26 mouse cellular contexts compared by ENCODE assay signal in genomic region chr4:10209324-10209923, GRCm38 (mm10).
DNase-seq lines count a peak whose midpoint lies in the region; ATAC-seq and TF ChIP-seq lines count a peak whose summit lies in the region.
"Had no signal": no experiment of that assay in that cellular context is flagged by ENCODE, and none has a peak within 500 bp of the region (broad histone marks: within the 10 kb centered on the region; RNA-seq: fewer than 3 reads in every experiment).

No protein-coding gene starts in this region.

- H3K27ac ChIP-seq in forebrain, embryonic 13.5 days: no peak overlapping the region
- no peak overlapping the region for H3K27ac ChIP-seq in forebrain, embryonic 11.5 days (ENCODE audit: low read depth, low read length)
- no peak overlapping the region for H3K27ac ChIP-seq in hindbrain, postnatal 0 days
- H3K27ac ChIP-seq in hindbrain, embryonic 11.5 days (ENCODE audit: low read depth, low read length): no peak overlapping the region
- H3K27ac ChIP-seq in limb, embryonic 12.5 days: no peak overlapping the region
- no peak overlapping the region for H3K27ac ChIP-seq in limb, embryonic 10.5 days
- no peak overlapping the region for H3K27ac ChIP-seq in limb, embryonic 13.5 days
- H3K27ac ChIP-seq: embryonic facial prominence, embryonic 15.5 days; layer of hippocampus, adult 2 months; liver, embryonic 15.5 days; lung, embryonic 15.5 days; stomach, postnatal 0 days had no signal

- H3K9ac ChIP-seq in forebrain, embryonic 13.5 days: no peak overlapping the region
- no peak overlapping the region for H3K9ac ChIP-seq in forebrain, embryonic 11.5 days (ENCODE audit: low read length)
- no peak overlapping the region for H3K9ac ChIP-seq in hindbrain, postnatal 0 days (replicated peaks; ENCODE audit: low read length)
- H3K9ac ChIP-seq in hindbrain, embryonic 11.5 days (ENCODE audit: low read depth, low read length): no peak overlapping the region
- H3K9ac ChIP-seq in limb, embryonic 12.5 days (replicated peaks): no peak overlapping the region
- H3K9ac ChIP-seq in limb, embryonic 13.5 days: no peak overlapping the region
- H3K9ac ChIP-seq: embryonic facial prominence, embryonic 15.5 days; liver, embryonic 15.5 days; lung, embryonic 15.5 days had no signal

- DNase-seq in forebrain, embryonic 11.5 days (ENCODE audit: low spot score): no peak
- peak; percentile 21 for DNase-seq in hindbrain, postnatal 0 days (ENCODE audit: low spot score)
- DNase-seq in hindbrain, embryonic 11.5 days (ENCODE audit: low spot score): no peak
- no peak for DNase-seq in limb, embryonic 10.5 days (ENCODE audit: low spot score)
- DNase-seq: adrenal gland, postnatal 14 days; cerebellum, adult 8-10 months; cerebellum, postnatal 36 days; embryo, embryonic 11 days; gastrocnemius, postnatal 10 days; heart, adult 11 months; liver; lung, postnatal 36 days; right cerebral cortex, postnatal 14 days; thymus, adult 2 months; thymus, postnatal 4 days had no signal

- peak; percentile 67; the same call in 1 of the 2 replicates for ATAC-seq in forebrain, embryonic 13.5 days
- no peak for ATAC-seq in forebrain, embryonic 11.5 days (replicated peaks; ENCODE audit: low FRiP score)
- peak; percentile 18; the same call in 1 of the 2 replicates for ATAC-seq in hindbrain, postnatal 0 days
- no peak for ATAC-seq in hindbrain, embryonic 11.5 days (ENCODE audit: low FRiP score)
- peak; percentile 31; the same call in 1 of the 2 replicates for ATAC-seq in limb, embryonic 12.5 days (ENCODE audit: insufficient number of reproducible peaks, insufficient read depth, low FRiP score, low TSS enrichment, low read depth)
- 0 out of 2 replicates have a peak, but pooled peaks have one; percentile 40 for ATAC-seq in limb, embryonic 13.5 days (ENCODE audit: low FRiP score, low read depth)
- ATAC-seq in granulocyte monocyte progenitor cell, adult 5-6 weeks (replicated peaks; ENCODE audit: poor library complexity, severe bottlenecking): no peak

- H3K9me3 ChIP-seq in forebrain, embryonic 13.5 days (replicated peaks): no peaks in the 10 kb centered on the region
- no peaks in the 10 kb centered on the region for H3K9me3 ChIP-seq in forebrain, embryonic 11.5 days (ENCODE audit: control insufficient read depth, low read length)
- H3K9me3 ChIP-seq in hindbrain, postnatal 0 days (ENCODE audit: low read length): no peaks in the 10 kb centered on the region
- no peaks in the 10 kb centered on the region for H3K9me3 ChIP-seq in hindbrain, embryonic 11.5 days (ENCODE audit: control insufficient read depth, low read length)
- H3K9me3 ChIP-seq in limb, embryonic 12.5 days: no peaks in the 10 kb centered on the region
- H3K9me3 ChIP-seq in limb, embryonic 10.5 days (replicated peaks): no peaks in the 10 kb centered on the region
- H3K9me3 ChIP-seq in limb, embryonic 13.5 days: no peaks in the 10 kb centered on the region
- H3K9me3 ChIP-seq: embryonic facial prominence, embryonic 15.5 days; liver, embryonic 15.5 days; lung, embryonic 15.5 days; megakaryocyte, embryonic 14.5 days had no signal

- no peak overlapping the region for H3K4me3 ChIP-seq in forebrain, embryonic 13.5 days
- H3K4me3 ChIP-seq in forebrain, embryonic 11.5 days (ENCODE audit: low read depth, low read length): no peak overlapping the region
- no peak overlapping the region for H3K4me3 ChIP-seq in hindbrain, postnatal 0 days (ENCODE audit: low read length)
- no peak overlapping the region for H3K4me3 ChIP-seq in hindbrain, embryonic 11.5 days (ENCODE audit: low read depth, low read length)
- no peak overlapping the region for H3K4me3 ChIP-seq in limb, embryonic 12.5 days (replicated peaks)
- H3K4me3 ChIP-seq in limb, embryonic 10.5 days: no peak overlapping the region
- H3K4me3 ChIP-seq in limb, embryonic 13.5 days: no peak overlapping the region
- H3K4me3 ChIP-seq: embryonic facial prominence, embryonic 15.5 days; layer of hippocampus, adult 2 months; liver, embryonic 15.5 days; lung, embryonic 15.5 days; megakaryocyte, embryonic 14.5 days had no signal

- no peak overlapping the region for H3K4me2 ChIP-seq in forebrain, embryonic 13.5 days
- H3K4me2 ChIP-seq in forebrain, embryonic 11.5 days (ENCODE audit: low read depth, low read length, severe bottlenecking): no peak overlapping the region
- no peak overlapping the region for H3K4me2 ChIP-seq in hindbrain, postnatal 0 days (ENCODE audit: low read depth, low read length)
- H3K4me2 ChIP-seq in hindbrain, embryonic 11.5 days (replicated peaks; ENCODE audit: low read depth, low read length): no peak overlapping the region
- H3K4me2 ChIP-seq in limb, embryonic 12.5 days: no peak overlapping the region
- H3K4me2 ChIP-seq in limb, embryonic 13.5 days (replicated peaks): no peak overlapping the region
- H3K4me2 ChIP-seq: embryonic facial prominence, embryonic 15.5 days; heart, embryonic 11.5 days; liver, embryonic 15.5 days; lung, embryonic 15.5 days had no signal

- H3K4me1 ChIP-seq in forebrain, embryonic 13.5 days: no peaks in the 10 kb centered on the region
- no peaks in the 10 kb centered on the region for H3K4me1 ChIP-seq in forebrain, embryonic 11.5 days (replicated peaks; ENCODE audit: control insufficient read depth, insufficient read depth, low read length)
- no peaks in the 10 kb centered on the region for H3K4me1 ChIP-seq in hindbrain, postnatal 0 days (ENCODE audit: insufficient read depth, low read length)
- no peaks in the 10 kb centered on the region for H3K4me1 ChIP-seq in hindbrain, embryonic 11.5 days (replicated peaks; ENCODE audit: control insufficient read depth, insufficient read depth, low read length)
- peaks cover 10% of the 10 kb centered on the region for H3K4me1 ChIP-seq in limb, embryonic 12.5 days (replicated peaks)
- H3K4me1 ChIP-seq in limb, embryonic 10.5 days: peaks cover 16% of the 10 kb centered on the region
- peaks cover 11% of the 10 kb centered on the region for H3K4me1 ChIP-seq in limb, embryonic 13.5 days
- H3K4me1 ChIP-seq: embryonic facial prominence, embryonic 15.5 days; liver, embryonic 15.5 days; lung, embryonic 15.5 days; megakaryocyte, embryonic 14.5 days had no signal

- TF ChIP-seq CTCF in hindbrain, postnatal 0 days (IDR thresholded peaks at IDR 0.05; ENCODE audit: low read depth): no peak

- H3K36me3 ChIP-seq in forebrain, embryonic 13.5 days (ENCODE audit: poor library complexity, severe bottlenecking): no peaks in the 10 kb centered on the region
- H3K36me3 ChIP-seq in forebrain, embryonic 11.5 days (ENCODE audit: control insufficient read depth, insufficient read depth, low read length): no peaks in the 10 kb centered on the region
- H3K36me3 ChIP-seq in hindbrain, postnatal 0 days (ENCODE audit: insufficient read depth, low read length): no peaks in the 10 kb centered on the region
- no peaks in the 10 kb centered on the region for H3K36me3 ChIP-seq in hindbrain, embryonic 11.5 days (ENCODE audit: control insufficient read depth, insufficient read depth, low read length)
- H3K36me3 ChIP-seq in limb, embryonic 12.5 days: no peaks in the 10 kb centered on the region
- H3K36me3 ChIP-seq in limb, embryonic 10.5 days: no peaks in the 10 kb centered on the region
- H3K36me3 ChIP-seq in limb, embryonic 13.5 days: no peaks in the 10 kb centered on the region
- H3K36me3 ChIP-seq: embryonic facial prominence, embryonic 15.5 days; liver, embryonic 15.5 days; lung, embryonic 15.5 days had no signal

- no peaks in the 10 kb centered on the region for H3K27me3 ChIP-seq in forebrain, embryonic 13.5 days
- H3K27me3 ChIP-seq in forebrain, embryonic 11.5 days (ENCODE audit: control insufficient read depth, insufficient read depth, low read length): no peaks in the 10 kb centered on the region
- H3K27me3 ChIP-seq in hindbrain, postnatal 0 days (ENCODE audit: insufficient read depth, low read length): no peaks in the 10 kb centered on the region
- H3K27me3 ChIP-seq in hindbrain, embryonic 11.5 days (ENCODE audit: control insufficient read depth, insufficient read depth, low read length): no peaks in the 10 kb centered on the region
- H3K27me3 ChIP-seq in limb, embryonic 12.5 days: 0 out of 2 replicates have a peak, but pooled peaks cover 4% of the 10 kb centered on the region
- no peaks in the 10 kb centered on the region for H3K27me3 ChIP-seq in limb, embryonic 10.5 days (ENCODE audit: low read depth, poor library complexity, severe bottlenecking)
- peaks cover 7% of the 10 kb centered on the region; the same call in 1 of the 2 replicates for H3K27me3 ChIP-seq in limb, embryonic 13.5 days
- H3K27me3 ChIP-seq: embryonic facial prominence, embryonic 15.5 days; liver, embryonic 15.5 days; lung, embryonic 15.5 days; megakaryocyte, embryonic 14.5 days had no signal

- 66% methylated on average over 4 of the region's 4 CpGs for WGBS in forebrain, embryonic 13.5 days
- WGBS in forebrain, embryonic 11.5 days: 74% methylated on average over 4 of the region's 4 CpGs
- 50% methylated on average over 4 of the region's 4 CpGs for WGBS in hindbrain, postnatal 0 days
- 73% methylated on average over 4 of the region's 4 CpGs for WGBS in hindbrain, embryonic 11.5 days
- WGBS in limb, embryonic 12.5 days: 31% methylated on average over 4 of the region's 4 CpGs
- WGBS in limb, embryonic 10.5 days: 58% methylated on average over 4 of the region's 4 CpGs
- WGBS in limb, embryonic 13.5 days: 35% methylated on average over 4 of the region's 4 CpGs

Comparison
In these comparisons a context has a peak if more than half of its experiments do, and no peak if none do; other contexts are left out.
1. ATAC-seq: peak in forebrain, embryonic 13.5 days (single experiment), hindbrain, postnatal 0 days (single experiment), limb, embryonic 12.5 days (single experiment) and limb, embryonic 13.5 days (single experiment); none in forebrain, embryonic 11.5 days (single experiment), hindbrain, embryonic 11.5 days (single experiment) and granulocyte monocyte progenitor cell, adult 5-6 weeks (single experiment).